Mouse (Mus musculus) retina, adult 2 months (tissue): Measurements from ENCODE around the gene Elp5.
A peak's percentile ranks its signal among the peaks of the same experiment; 100 is the strongest.

Experiments used
- DNase-seq: peaks from one replicate; pipeline ENCODE4 v3.0.0-alpha.2; 2012; ENCODE audit warnings: low read depth, low spot score

The Elp5 gene

GRCm38 (mm10) chr11:70014880-70015558 lies 32.7 kb upstream of the Elp5 start, which contains the start of gene Acadvl:
TSS of gene Acadvl (minus strand) at chr11:70015411.
- peak; percentile 73 for DNase-seq

GRCm38 (mm10) chr11:70014051-70014450 lies 31.7 kb upstream of the Elp5 start:
- DNase-seq: no peak

GRCm38 (mm10) chr11:70013408-70013807 lies 31.1 kb upstream of the Elp5 start:
- DNase-seq: no peak

- no peak for DNase-seq
Measured at GRCm38 (mm10) chr11:70012931-70013330, 30.6 kb upstream of the Elp5 start.

GRCm38 (mm10) chr11:70010961-70011360 lies 28.6 kb upstream of the Elp5 start:
- DNase-seq: no peak

- no peak for DNase-seq
Measured at GRCm38 (mm10) chr11:70010548-70010947, 28.2 kb upstream of the Elp5 start.

- DNase-seq: no peak
Measured at GRCm38 (mm10) chr11:70010033-70010432, 27.7 kb upstream of the Elp5 start.

- no peak for DNase-seq
Measured at GRCm38 (mm10) chr11:70005521-70005920, 23.2 kb upstream of the Elp5 start.

- no peak for DNase-seq
Measured at GRCm38 (mm10) chr11:70002471-70002870, 20.2 kb upstream of the Elp5 start.

- DNase-seq: no peak
Measured at GRCm38 (mm10) chr11:70001865-70002264, 19.5 kb upstream of the Elp5 start.

GRCm38 (mm10) chr11:70001159-70001558 lies 18.8 kb upstream of the Elp5 start:
- DNase-seq: no peak

GRCm38 (mm10) chr11:70000396-70000898 lies 18.1 kb upstream of the Elp5 start, which contains the start of gene Dvl2:
TSS of gene Dvl2 (plus strand) at chr11:70000595.
- DNase-seq: peak; percentile 88

GRCm38 (mm10) chr11:69999666-70000065 lies 17.3 kb upstream of the Elp5 start:
- DNase-seq: no peak

- DNase-seq: no peak
Measured at GRCm38 (mm10) chr11:69998567-69999491, 16.5 kb upstream of the Elp5 start.

GRCm38 (mm10) chr11:69997070-69997509 lies 14.8 kb upstream of the Elp5 start:
- DNase-seq: no peak

GRCm38 (mm10) chr11:69996161-69997061 lies 14.1 kb upstream of the Elp5 start:
- DNase-seq: no peak

- peak; percentile 98 for DNase-seq
Measured at GRCm38 (mm10) chr11:69995391-69995960, 13.2 kb upstream of the Elp5 start, which contains the start of gene Phf23. TSS of gene Phf23 (plus strand) at chr11:69995777.

- no peak for DNase-seq
Measured at GRCm38 (mm10) chr11:69994401-69995090, 12.2 kb upstream of the Elp5 start.

- DNase-seq: no peak
Measured at GRCm38 (mm10) chr11:69992932-69993331, 10.6 kb upstream of the Elp5 start.

GRCm38 (mm10) chr11:69992396-69992795 lies 10.1 kb upstream of the Elp5 start:
- no peak for DNase-seq
